Mouse (Mus musculus) CH12.LX (cell line): ENCODE measurements at regions not wholly inside any gene's neighbourhood (a gene's known extent, or its start where the extent isn't known, plus 50 kb on each side); places are given as distances from the start of the nearest gene placed in this dataset.

Source experiments
- DNase-seq: peaks from one replicate; pipeline ENCODE4 v3.0.0-alpha.2; 2013; ENCODE audit errors: extremely low read depth
- H3K27ac ChIP-seq: 2 replicates; pipeline ENCODE4 v1.5.1; 2012; ENCODE audit warnings: low read depth, mild to moderate bottlenecking, control low read depth, moderate library complexity; ENCODE audit not compliant: insufficient read depth
- H3K27me3 ChIP-seq: replicated peaks from 2 replicates; pipeline ENCODE3; 2012; ENCODE audit warnings: inconsistent platforms
- H3K36me3 ChIP-seq, 2 experiments: replicated peaks in 1 of 2; 2 replicates each; pipeline versions ENCODE3 to v1.6.1; 2012; ENCODE audit warnings: inconsistent platforms in 1 of 2, low read length in 1 of 2, mild to moderate bottlenecking in 1 of 2, mixed read lengths in 1 of 2, moderate library complexity in 1 of 2; ENCODE audit not compliant: control insufficient read depth in 1 of 2, insufficient read depth in 1 of 2
- H3K4me1 ChIP-seq, 2 experiments: 2 replicates each; pipeline ENCODE4 v1.6.1; 2012; ENCODE audit warnings: inconsistent platforms in 1 of 2, moderate library complexity in 1 of 2; ENCODE audit not compliant: insufficient read depth in 2 of 2, control insufficient read depth in 1 of 2
- H3K4me2 ChIP-seq: 2 replicates; pipeline ENCODE4 v1.6.1; 2012; ENCODE audit warnings: low read depth, mild to moderate bottlenecking, control low read depth; ENCODE audit not compliant: poor library complexity, insufficient read depth, severe bottlenecking
- H3K4me3 ChIP-seq, 3 experiments: fragments of 150-350 bp in 1 of 3; sonication (generic) in 1 of 3; replicated peaks in 1 of 3; 2 replicates each; pipeline versions ENCODE3 to v1.5.1; 2011 to 2012; ENCODE audit warnings: low read depth in 2 of 3, low read length in 2 of 3, mild to moderate bottlenecking in 2 of 3, moderate library complexity in 2 of 3, control low read depth in 1 of 3, improper control_type of control experiment in 1 of 3, inconsistent platforms in 1 of 3, mixed read lengths in 1 of 3; ENCODE audit not compliant: poor library complexity in 1 of 3
- H3K79me2 ChIP-seq: replicated peaks from 2 replicates; pipeline ENCODE4 v1.6.1; 2012; ENCODE audit warnings: mild to moderate bottlenecking, moderate library complexity; ENCODE audit not compliant: control insufficient read depth, poor library complexity, insufficient read depth, severe bottlenecking; ENCODE audit errors: extremely low read depth
- H3K9ac ChIP-seq: 2 replicates; pipeline ENCODE4 v1.6.1; 2012; ENCODE audit warnings: low read depth, mild to moderate bottlenecking, control low read depth, moderate library complexity; ENCODE audit not compliant: insufficient read depth
- H3K9me3 ChIP-seq: replicated peaks from 2 replicates; pipeline ENCODE3; 2012; ENCODE audit warnings: low read length, inconsistent platforms, mixed read lengths
- BHLHE40 ChIP-seq: IDR thresholded peaks from 2 replicates; pipeline ENCODE4 v1.6.1; 2011; ENCODE audit warnings: mild to moderate bottlenecking, low read depth, low read length, improper control_type of control experiment
- CHD2 ChIP-seq: IDR thresholded peaks from 2 replicates; pipeline ENCODE4 v1.6.1; 2011; ENCODE audit warnings: low read length, improper control_type of control experiment
- CTCF ChIP-seq, 2 experiments: IDR thresholded peaks in 1 of 2; conservative IDR thresholded peaks in 1 of 2; 2 replicates each; pipeline ENCODE4 v1.5.1; 2011 to 2012; ENCODE audit warnings: low read depth in 2 of 2, low read length in 2 of 2, improper control_type of control experiment in 1 of 2, inconsistent platforms in 1 of 2, mild to moderate bottlenecking in 1 of 2, moderate library complexity in 1 of 2
- ELF1 ChIP-seq: IDR thresholded peaks from 2 replicates; pipeline ENCODE4 v1.6.1; 2014; ENCODE audit warnings: low read depth, mild to moderate bottlenecking, inconsistent platforms, low read length, improper control_type of control experiment
- EP300 ChIP-seq: IDR thresholded peaks from 2 replicates; pipeline ENCODE4 v1.6.1; 2011; ENCODE audit warnings: low read length, improper control_type of control experiment
- IRF4 ChIP-seq: IDR thresholded peaks from 2 replicates; pipeline ENCODE4 v1.6.1; 2014; ENCODE audit warnings: low read depth, mild to moderate bottlenecking, inconsistent platforms, low read length, improper control_type of control experiment
- JUN ChIP-seq: IDR thresholded peaks from 2 replicates; pipeline ENCODE4 v1.6.1; 2011; ENCODE audit warnings: low read depth, mild to moderate bottlenecking, low read length, improper control_type of control experiment, moderate library complexity; ENCODE audit not compliant: insufficient read depth
- JUND ChIP-seq: conservative IDR thresholded peaks from 2 replicates; pipeline ENCODE4 v1.6.1; 2011; ENCODE audit warnings: low read depth, low read length, improper control_type of control experiment
- KAT2A ChIP-seq: IDR thresholded peaks from 2 replicates; pipeline ENCODE4 v1.6.1; 2012; ENCODE audit warnings: low read length, improper control_type of control experiment, inconsistent platforms; ENCODE audit not compliant: insufficient replicate concordance
- MAFK ChIP-seq: IDR thresholded peaks from 2 replicates; pipeline ENCODE4 v1.6.1; 2011; ENCODE audit warnings: low read length, improper control_type of control experiment; ENCODE audit not compliant: insufficient replicate concordance
- MAX ChIP-seq: IDR thresholded peaks from 2 replicates; pipeline ENCODE4 v1.6.1; 2011; ENCODE audit warnings: low read length, improper control_type of control experiment
- MEF2A ChIP-seq: IDR thresholded peaks from 2 replicates; pipeline ENCODE4 v1.6.1; 2014; ENCODE audit warnings: low read depth, mild to moderate bottlenecking, inconsistent platforms, low read length, improper control_type of control experiment, borderline replicate concordance
- NRF1 ChIP-seq: IDR thresholded peaks from 2 replicates; pipeline ENCODE4 v1.6.1; 2014; ENCODE audit warnings: low read depth, mild to moderate bottlenecking, inconsistent platforms, low read length, improper control_type of control experiment, moderate library complexity
- PAX5 ChIP-seq: IDR thresholded peaks from 2 replicates; pipeline ENCODE4 v1.6.1; 2012; ENCODE audit warnings: low read length, inconsistent platforms, mixed read lengths
- POLR2A ChIP-seq: IDR thresholded peaks from 2 replicates; pipeline ENCODE4 v1.6.1; 2011; ENCODE audit warnings: low read depth, mild to moderate bottlenecking, improper control_type of control experiment, low read length
- POLR2AphosphoS2 ChIP-seq: IDR thresholded peaks from 2 replicates; pipeline ENCODE4 v1.6.1; 2011; ENCODE audit warnings: low read depth, low read length, improper control_type of control experiment
- RCOR1 ChIP-seq: conservative IDR thresholded peaks from 2 replicates; pipeline ENCODE4 v1.6.1; 2012; ENCODE audit warnings: low read depth, mild to moderate bottlenecking, inconsistent platforms, low read length, improper control_type of control experiment
- TBP ChIP-seq: conservative IDR thresholded peaks from 2 replicates; pipeline ENCODE4 v1.6.1; 2011; ENCODE audit warnings: low read depth, low read length, improper control_type of control experiment
- UBTF ChIP-seq: IDR thresholded peaks from 2 replicates; pipeline ENCODE4 v1.6.1; 2012; ENCODE audit warnings: low read depth, mild to moderate bottlenecking, inconsistent platforms, low read length, improper control_type of control experiment, moderate library complexity
- ZC3H11A ChIP-seq: IDR thresholded peaks from 2 replicates; pipeline ENCODE4 v1.6.1; 2012; ENCODE audit warnings: low read depth, mild to moderate bottlenecking, inconsistent platforms, low read length, improper control_type of control experiment
- ZNF384 ChIP-seq: IDR thresholded peaks from 2 replicates; pipeline ENCODE4 v1.6.1; 2012; ENCODE audit warnings: low read depth, low read length, improper control_type of control experiment, inconsistent platforms
- dilution Hi-C: fragments of 300-500 bp; cut with MboI; formaldehyde crosslinking; loops from 2 replicates; pipeline ENCODE4 v1.14.3; 2020; ENCODE audit warnings: low sequenced_read_pairs; ENCODE audit not compliant: extremely low pct_unique_long_range_greater_than_20kb, extremely low pct_ligation_motif_present
- in situ Hi-C: fragments of 300-500 bp; cut with MboI; formaldehyde crosslinking; loops from 3 replicates; pipeline ENCODE4 v1.14.3; 2019; ENCODE audit warnings: low sequenced_read_pairs, low pct_ligation_motif_present, low pct_unique_long_range_greater_than_20kb, mixed read lengths

- H3K36me3 ChIP-seq, result peaks cover 0 to 2% of the 10 kb centered on the region in 2 experiments
- H3K79me2 ChIP-seq, result no peaks in the 10 kb centered on the region
- H3K4me2 ChIP-seq, result no peak overlapping the region
- TF ChIP-seq BHLHE40 (no peak), MAX (no peak), POLR2A (no peak), MAFK (no peak), TBP (no peak), NRF1 (no peak), RCOR1 (no peak), KAT2A (no peak), MEF2A (no peak), JUN (no peak), ZC3H11A (no peak), JUND (no peak), CTCF (conservative IDR thresholded peaks at IDR 0.05 in 1 of 2, IDR thresholded peaks at IDR 0.05 in 1 of 2; ENCODE audit: low read depth in 2 of 2, low read length in 2 of 2) (no peak), CHD2 (no peak), UBTF (no peak)
- dilution Hi-C loops (no loop called here), in situ Hi-C loops (no loop called here)
- H3K9ac ChIP-seq, result no peak overlapping the region
- no peak overlapping the region for H3K4me3 ChIP-seq
- no peak overlapping the region for H3K27ac ChIP-seq
- peaks cover 8 to 26% of the 10 kb centered on the region in 2 experiments; a peak in 3 of 4 replicates for H3K4me1 ChIP-seq
- H3K9me3 ChIP-seq, result peaks cover 29% of the 10 kb centered on the region
- H3K27me3 ChIP-seq, result no peaks in the 10 kb centered on the region
- DNase-seq, result no peak
These were observed 88.3 kb upstream of the Arid5b start for GRCm38 (mm10) chr10:68366796-68367195.

- H3K9ac ChIP-seq, result no peak overlapping the region
- H3K27me3 ChIP-seq, result no peaks in the 10 kb centered on the region
- no peak overlapping the region for H3K4me3 ChIP-seq
- H3K27ac ChIP-seq, result no peak overlapping the region
- dilution Hi-C loops (no loop called here), in situ Hi-C loops (no loop called here)
- DNase-seq, result no peak
- peaks cover 7% of the 10 kb centered on the region for H3K9me3 ChIP-seq
- H3K4me1 ChIP-seq, result peaks cover 0 to 12% of the 10 kb centered on the region in 2 experiments; a peak in 2 of 4 replicates
- no peak overlapping the region for H3K4me2 ChIP-seq
- H3K36me3 ChIP-seq, result no peaks in the 10 kb centered on the region
- no peak for TF ChIP-seq PAX5
- TF ChIP-seq MAFK, result no peak
- TF ChIP-seq ZNF384, result no peak
- TF ChIP-seq POLR2AphosphoS2, result no peak
- no peak for TF ChIP-seq NRF1
- no peak for TF ChIP-seq KAT2A
- TF ChIP-seq ZC3H11A, result no peak
- TF ChIP-seq EP300, result no peak
- TF ChIP-seq ELF1, result no peak
- TF ChIP-seq IRF4, result no peak
- H3K79me2 ChIP-seq, result no peaks in the 10 kb centered on the region
These were observed 82.4 kb upstream of the Arid5b start for GRCm38 (mm10) chr10:68360765-68361483.
